ENCODE assay signal across 23 mouse cellular contexts in genomic region chr17:47219846-47220245, GRCm38 (mm10).
"Had no signal": no experiment of that assay in that cellular context is flagged by ENCODE, and none has a peak within 500 bp of the region (broad histone marks: within the 10 kb centered on the region; RNA-seq: fewer than 3 reads in every experiment).

No protein-coding gene starts in this region.

- H3K4me3 ChIP-seq: heart, adult 2 months; heart, embryonic 13.5 days; heart, embryonic 15.5 days; hindbrain, embryonic 10.5 days; hindbrain, embryonic 12.5 days; intestine, embryonic 15.5 days; layer of hippocampus, adult 2 months; left cerebral cortex, adult 2 months; limb, embryonic 10.5 days; limb, embryonic 12.5 days; liver, embryonic 13.5 days had no signal

- DNase-seq: gastrocnemius, postnatal 14 days; gastrocnemius, postnatal 36 days; heart, adult 2 months; heart, postnatal 4 days; kidney, adult 18-20 months; kidney, adult 8-10 months; kidney, postnatal 10 days; kidney, postnatal 25 days; kidney, postnatal 4 days; liver, embryonic 13.5 days had no signal

- ATAC-seq: hindbrain, embryonic 16.5 days; inflammation-experienced regulatory T-cells, adult 6 months; intestine, embryonic 15.5 days; intestine, postnatal 0 days had no signal

- H3K9ac ChIP-seq: heart, embryonic 13.5 days; heart, embryonic 15.5 days; hindbrain, embryonic 12.5 days; hindbrain, embryonic 14.5 days; intestine, embryonic 15.5 days; limb, embryonic 12.5 days; liver, embryonic 13.5 days had no signal

- H3K27me3 ChIP-seq: heart, embryonic 13.5 days; heart, embryonic 15.5 days; hindbrain, embryonic 12.5 days; intestine, embryonic 15.5 days; limb, embryonic 12.5 days; liver, embryonic 13.5 days had no signal

- H3K27ac ChIP-seq: heart, adult 2 months; heart, embryonic 13.5 days; heart, embryonic 15.5 days; hindbrain, embryonic 10.5 days; hindbrain, embryonic 12.5 days; hindbrain, embryonic 14.5 days; intestine, embryonic 15.5 days; layer of hippocampus, adult 2 months; left cerebral cortex, adult 2 months; limb, embryonic 10.5 days; limb, embryonic 12.5 days; liver, embryonic 13.5 days had no signal

- H3K4me1 ChIP-seq: heart, embryonic 13.5 days; heart, embryonic 15.5 days; hindbrain, embryonic 10.5 days; hindbrain, embryonic 12.5 days; intestine, embryonic 15.5 days; limb, embryonic 10.5 days; limb, embryonic 12.5 days; liver, embryonic 13.5 days had no signal

- H3K36me3 ChIP-seq: heart, embryonic 15.5 days; hindbrain, embryonic 10.5 days; hindbrain, embryonic 12.5 days; intestine, embryonic 15.5 days; limb, embryonic 12.5 days; liver, embryonic 13.5 days had no signal
